Mouse (Mus musculus): ENCODE results near the gene Adamts17. TPM values are rescaled to one million over a fixed set of nuclear protein-coding genes. Genes with fewer than 3 reads are reported as not detected.

The Adamts17 gene
- total and polyA plus RNA-seq, 3 experiments, result not detected

- DNase-seq (ENCODE audit: extremely low read depth), result no peak
- H3K79me2 ChIP-seq (replicated peaks; ENCODE audit: control insufficient read depth, extremely low read depth, insufficient read depth, poor library complexity, severe bottlenecking), result no peaks in the 10 kb centered on the region
- dilution Hi-C loops (cut with MboI; ENCODE audit: extremely low pct_ligation_motif_present, extremely low pct_unique_long_range_greater_than_20kb, low sequenced_read_pairs) (no loop called here), in situ Hi-C loops (cut with MboI; ENCODE audit: low pct_ligation_motif_present, low pct_unique_long_range_greater_than_20kb, low sequenced_read_pairs) (no loop called here)
- H3K27ac ChIP-seq (ENCODE audit: insufficient read depth, low read depth), result no peak overlapping the region
- H3K4me1 ChIP-seq (ENCODE audit: control insufficient read depth in 1 of 2, insufficient read depth in 2 of 2), result no peaks in the 10 kb centered on the region
- no peak overlapping the region for H3K4me2 ChIP-seq (ENCODE audit: insufficient read depth, low read depth, poor library complexity, severe bottlenecking)
- TF ChIP-seq MAZ (IDR thresholded peaks at IDR 0.05; ENCODE audit: low read depth, low read length), result no peak
- no peak for TF ChIP-seq ZC3H11A (IDR thresholded peaks at IDR 0.05; ENCODE audit: low read depth, low read length)
- no peak for TF ChIP-seq RAD21 (IDR thresholded peaks at IDR 0.05; ENCODE audit: low read depth, low read length)
- no peak for TF ChIP-seq CTCF (conservative IDR thresholded peaks at IDR 0.05 in 1 of 2, IDR thresholded peaks at IDR 0.05 in 1 of 2; ENCODE audit: low read depth in 2 of 2, low read length in 2 of 2)
- TF ChIP-seq JUN (IDR thresholded peaks at IDR 0.05; ENCODE audit: insufficient read depth, low read depth, low read length), result no peak
- H3K9ac ChIP-seq (ENCODE audit: insufficient read depth, low read depth), result no peak overlapping the region
- no peaks in the 10 kb centered on the region for H3K36me3 ChIP-seq (replicated peaks in 1 of 2; ENCODE audit: control insufficient read depth in 1 of 2, insufficient read depth in 1 of 2, low read length in 1 of 2)
- H3K4me3 ChIP-seq (replicated peaks in 1 of 3; ENCODE audit: low read depth in 2 of 3, low read length in 2 of 3, poor library complexity in 1 of 3), result no peak overlapping the region
- H3K9me3 ChIP-seq (replicated peaks; ENCODE audit: low read length), result no peaks in the 10 kb centered on the region
- peaks cover 13% of the 10 kb centered on the region for H3K27me3 ChIP-seq (replicated peaks)
Measured at GRCm38 (mm10) chr7:66800784-66801183, 38.8 kb upstream of the Adamts17 start.

DNA sequence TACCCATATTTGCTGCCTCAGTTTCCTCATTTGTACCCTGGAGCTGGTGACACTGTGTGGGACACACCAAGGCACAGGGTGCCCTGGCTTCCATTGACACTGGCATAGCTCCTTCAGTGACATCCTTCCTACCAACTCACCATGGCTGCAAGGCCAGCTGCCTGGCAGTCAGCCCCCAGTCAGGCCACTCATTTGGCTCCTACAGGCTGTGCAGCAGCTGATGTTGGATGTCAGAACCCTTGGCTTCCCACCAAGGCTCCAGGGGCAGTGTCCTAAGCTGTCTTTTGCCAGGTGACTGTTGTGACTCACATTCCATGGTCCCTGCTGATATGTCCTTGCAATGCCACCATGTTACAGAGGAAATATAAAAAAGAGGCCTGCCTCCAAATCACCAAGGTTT lies 37.8 kb upstream of the Adamts17 start:
- Histone ChIP-seq H3K36me3 (replicated peaks in 1 of 2; ENCODE audit: control insufficient read depth in 1 of 2, insufficient read depth in 1 of 2, low read length in 1 of 2) (no peaks in the 10 kb centered on the region), H3K79me2 (replicated peaks; ENCODE audit: control insufficient read depth, extremely low read depth, insufficient read depth, poor library complexity, severe bottlenecking) (no peaks in the 10 kb centered on the region), H3K27me3 (replicated peaks) (peaks cover 13% of the 10 kb centered on the region), H3K9ac (ENCODE audit: insufficient read depth, low read depth) (no peak overlapping the region), H3K9me3 (replicated peaks; ENCODE audit: low read length) (no peaks in the 10 kb centered on the region), H3K4me1 (ENCODE audit: control insufficient read depth in 1 of 2, insufficient read depth in 2 of 2) (no peaks in the 10 kb centered on the region), H3K4me2 (ENCODE audit: insufficient read depth, low read depth, poor library complexity, severe bottlenecking) (no peak overlapping the region), H3K27ac (ENCODE audit: insufficient read depth, low read depth) (no peak overlapping the region), H3K4me3 (replicated peaks in 1 of 3; ENCODE audit: low read depth in 2 of 3, low read length in 2 of 3, poor library complexity in 1 of 3) (no peak overlapping the region)
- TF ChIP-seq TBP (conservative IDR thresholded peaks at IDR 0.05; ENCODE audit: low read depth, low read length) (no peak), MAZ (IDR thresholded peaks at IDR 0.05; ENCODE audit: low read depth, low read length) (no peak), TCF12 (IDR thresholded peaks at IDR 0.05; ENCODE audit: low read depth, low read length) (no peak), POLR2AphosphoS2 (IDR thresholded peaks at IDR 0.05; ENCODE audit: low read depth, low read length) (no peak), USF1 (IDR thresholded peaks at IDR 0.05; ENCODE audit: low read depth, low read length) (no peak), MXI1 (IDR thresholded peaks at IDR 0.05; ENCODE audit: low read depth, low read length) (no peak), E2F4 (IDR thresholded peaks at IDR 0.05; ENCODE audit: insufficient replicate concordance, low read depth, low read length) (no peak), JUND (conservative IDR thresholded peaks at IDR 0.05; ENCODE audit: low read depth, low read length) (no peak), CTCF (conservative IDR thresholded peaks at IDR 0.05 in 1 of 2, IDR thresholded peaks at IDR 0.05 in 1 of 2; ENCODE audit: low read depth in 2 of 2, low read length in 2 of 2) (no peak), RCOR1 (conservative IDR thresholded peaks at IDR 0.05; ENCODE audit: low read depth, low read length) (no peak), MAX (IDR thresholded peaks at IDR 0.05; ENCODE audit: low read length) (no peak), MAFK (IDR thresholded peaks at IDR 0.05; ENCODE audit: insufficient replicate concordance, low read length) (no peak), POLR2A (IDR thresholded peaks at IDR 0.05; ENCODE audit: low read depth, low read length) (no peak), GABPA (IDR thresholded peaks at IDR 0.05; ENCODE audit: insufficient replicate concordance, low read depth, low read length) (no peak), NELFE (IDR thresholded peaks at IDR 0.05; ENCODE audit: low read depth, low read length) (no peak), ETS1 (conservative IDR thresholded peaks at IDR 0.05; ENCODE audit: low read depth, low read length) (no peak), USF2 (conservative IDR thresholded peaks at IDR 0.05; ENCODE audit: low read depth, low read length) (no peak), JUN (IDR thresholded peaks at IDR 0.05; ENCODE audit: insufficient read depth, low read depth, low read length) (no peak), SMC3 (IDR thresholded peaks at IDR 0.05; ENCODE audit: low read depth, low read length) (no peak), HCFC1 (IDR thresholded peaks at IDR 0.05; ENCODE audit: low read depth, low read length) (no peak)
- dilution Hi-C loops (cut with MboI; ENCODE audit: extremely low pct_ligation_motif_present, extremely low pct_unique_long_range_greater_than_20kb, low sequenced_read_pairs), result no loop called here
- in situ Hi-C loops (cut with MboI; ENCODE audit: low pct_ligation_motif_present, low pct_unique_long_range_greater_than_20kb, low sequenced_read_pairs), result no loop called here
- DNase-seq (ENCODE audit: extremely low read depth), result no peak
